Mouse (Mus musculus) lung, postnatal 10 days (tissue): ENCODE data around the gene Ccdc191.

Experiments used
- DNase-seq: peaks from one replicate; pipeline ENCODE4 v3.0.0; 2021

Ccdc191 gene

DNA sequence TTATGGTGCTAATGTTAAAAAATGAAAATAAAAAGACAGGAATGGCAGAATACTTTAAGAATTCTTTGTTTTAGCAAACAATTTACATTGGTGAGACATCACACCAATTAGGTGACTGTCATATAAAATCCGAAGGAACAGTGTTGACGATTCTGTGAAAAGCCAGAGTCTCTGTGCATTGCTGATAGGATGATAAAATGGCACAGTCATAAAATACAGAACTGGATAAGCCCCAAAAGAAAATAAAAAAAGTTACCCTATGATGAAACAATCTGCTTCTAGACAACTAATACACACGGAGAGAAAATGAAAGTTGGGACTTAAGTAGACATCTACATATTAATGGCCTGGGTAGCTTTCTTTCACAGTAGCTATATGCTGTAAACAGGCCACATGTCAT lies 105.0 kb downstream of the Ccdc191 start:
- DNase-seq: no peak

GRCm38 (mm10) chr16:43999111-43999510 lies 109.5 kb downstream of the Ccdc191 start:
- no peak for DNase-seq

- DNase-seq: no peak
These were observed 109.9 kb downstream of the Ccdc191 start for GRCm38 (mm10) chr16:43999541-43999940.

GRCm38 (mm10) chr16:44002086-44002485 lies 112.5 kb downstream of the Ccdc191 start:
- peak; percentile 12 for DNase-seq

DNA sequence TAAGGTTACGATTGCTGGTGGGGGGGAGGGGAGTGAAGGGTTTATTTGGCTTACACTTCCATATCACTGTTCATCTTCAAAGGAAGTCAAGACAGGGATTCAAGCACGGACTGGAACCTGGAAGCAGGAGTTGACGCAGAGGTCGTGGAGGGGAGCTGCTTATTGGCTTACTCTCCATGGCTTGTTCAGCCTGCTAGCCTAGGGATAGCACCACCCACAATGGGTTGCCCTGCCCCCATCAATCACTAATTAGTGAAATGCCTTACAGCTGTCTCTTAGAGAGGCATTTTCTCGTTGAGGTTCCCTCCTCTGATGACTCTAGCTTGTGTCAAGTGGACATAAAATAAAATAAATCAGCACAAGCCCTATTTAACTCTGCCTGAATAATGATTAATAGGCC lies 121.4 kb downstream of the Ccdc191 start:
- DNase-seq: no peak
